Mouse (Mus musculus) heart, postnatal 0 days (tissue): ENCODE results near the gene Asb4. TPM values are rescaled to one million over a fixed set of nuclear protein-coding genes. Genes with fewer than 3 reads are reported as not detected.

Source experiments
- ATAC-seq: fragments of 200-750 bp; cut with Nextera tagmentation; 2 replicates; pipeline ENCODE4 v1.8.0; 2017; ENCODE audit warnings: low read depth, moderate number of reproducible peaks, moderate library complexity; ENCODE audit not compliant: insufficient read depth
- DNase-seq: peaks from one replicate; pipeline ENCODE4 v3.0.0-alpha.2; 2016; ENCODE audit warnings: low spot score
- H3K27ac ChIP-seq: fragments of 300-500 bp; sonication (generic); 2 replicates; pipeline ENCODE4 v1.5.1; 2014; ENCODE audit warnings: low read depth, mild to moderate bottlenecking
- H3K27me3 ChIP-seq: fragments of 300-500 bp; sonication (generic); 2 replicates; pipeline ENCODE4 v1.6.1; 2014; ENCODE audit warnings: low read length, mixed read lengths; ENCODE audit not compliant: control insufficient read depth, insufficient read depth
- H3K36me3 ChIP-seq: fragments of 300-500 bp; sonication (generic); replicated peaks from 2 replicates; pipeline ENCODE4 v1.6.1; 2014; ENCODE audit warnings: low read length, mixed read lengths; ENCODE audit not compliant: control insufficient read depth, insufficient read depth
- H3K4me1 ChIP-seq: fragments of 300-500 bp; sonication (generic); 2 replicates; pipeline ENCODE4 v1.6.1; 2014; ENCODE audit warnings: antibody characterized with exemption; ENCODE audit not compliant: control insufficient read depth, insufficient read depth
- H3K4me2 ChIP-seq: fragments of 300-500 bp; sonication (generic); 2 replicates; pipeline ENCODE4 v1.6.1; 2014; ENCODE audit warnings: low read depth, mild to moderate bottlenecking, low read length, moderate library complexity
- H3K4me3 ChIP-seq: fragments of 300-500 bp; sonication (generic); 2 replicates; pipeline ENCODE4 v1.5.1; 2014; ENCODE audit warnings: low read depth, low read length
- H3K9ac ChIP-seq: fragments of 300-500 bp; sonication (generic); replicated peaks from 2 replicates; pipeline ENCODE4 v1.6.1; 2014; ENCODE audit warnings: low read depth, low read length, mixed read lengths
- H3K9me3 ChIP-seq: fragments of 300-500 bp; sonication (generic); replicated peaks from 2 replicates; pipeline ENCODE4 v1.6.1; 2016; ENCODE audit warnings: low read length; ENCODE audit not compliant: control insufficient read depth
- CTCF ChIP-seq: IDR thresholded peaks from 2 replicates; pipeline ENCODE4 v1.5.1; 2016; ENCODE audit warnings: antibody characterized with exemption, control low read depth, low read depth
- EP300 ChIP-seq: IDR thresholded peaks from 2 replicates; pipeline ENCODE4 v1.6.1; 2016; ENCODE audit warnings: antibody characterized with exemption, low read depth
- WGBS: fragments of 180-500 bp; shearing (Covaris S2); extraction: QIAGEN DNeasy Blood & Tissue Kit; methylation state at CpG from one replicate; pipeline ENCODE4 v1.1.7; 2014; 5-methylcytosine and 5-hydroxymethylcytosine counted together
- polyA plus RNA-seq: library from polyadenylated mRNA; unstranded; fragments of >200 nt; fragmentation: Nextera tagmentation; extraction: Ambion mirVana; gene quantifications from 2 replicates; pipeline ENCODE4 v1.2.1, GENCODE M21; 2015
- total RNA-seq: library from RNA; depleted of rRNA; stranded (reverse); fragments of >200 nt; gene quantifications from 2 replicates; pipeline ENCODE4 v1.2.3, GENCODE M21; 2014; ENCODE audit warnings: low replicate concordance

Asb4 gene
- total and polyA plus RNA-seq, 2 experiments from 2014 or later, result 6.5 to 10.6 TPM

DNA sequence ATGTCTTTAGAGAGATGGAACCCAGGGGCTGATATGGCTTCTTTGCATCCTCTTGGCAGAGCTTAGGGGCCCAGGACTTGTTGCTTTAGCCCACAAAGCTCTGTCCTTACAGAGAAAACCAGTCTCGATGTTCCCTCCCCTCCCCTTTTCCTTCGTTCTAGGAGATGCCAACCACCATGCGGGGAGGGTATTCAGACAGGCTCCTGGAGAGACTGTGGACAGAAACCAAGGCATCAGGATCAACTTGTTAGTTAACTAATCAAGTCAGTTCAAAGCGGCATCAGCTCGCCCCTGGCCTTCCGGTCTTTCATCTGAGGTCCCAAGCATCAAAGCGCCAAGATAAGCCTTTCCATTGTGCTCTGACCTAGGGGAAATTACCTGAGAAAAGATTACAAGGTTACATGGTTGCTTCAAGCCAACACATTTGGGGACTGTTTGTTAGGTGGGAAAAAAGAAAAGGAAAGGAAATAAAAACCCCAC lies 2.0 kb downstream of the Asb4 start:
- H3K27ac ChIP-seq, result no peak overlapping the region
- no peak overlapping the region for H3K4me2 ChIP-seq
- ATAC-seq (no peak), DNase-seq (no peak)
- H3K9ac ChIP-seq, result no peak overlapping the region
- no peaks in the 10 kb centered on the region for H3K36me3 ChIP-seq
- no peaks in the 10 kb centered on the region for H3K27me3 ChIP-seq
- WGBS, result 55% methylated on average over 7 of the region's 7 CpGs
- no peaks in the 10 kb centered on the region for H3K9me3 ChIP-seq
- no peak overlapping the region for H3K4me3 ChIP-seq
- H3K4me1 ChIP-seq, result no peaks in the 10 kb centered on the region
- TF ChIP-seq CTCF, result no peak
- TF ChIP-seq EP300, result no peak

DNA sequence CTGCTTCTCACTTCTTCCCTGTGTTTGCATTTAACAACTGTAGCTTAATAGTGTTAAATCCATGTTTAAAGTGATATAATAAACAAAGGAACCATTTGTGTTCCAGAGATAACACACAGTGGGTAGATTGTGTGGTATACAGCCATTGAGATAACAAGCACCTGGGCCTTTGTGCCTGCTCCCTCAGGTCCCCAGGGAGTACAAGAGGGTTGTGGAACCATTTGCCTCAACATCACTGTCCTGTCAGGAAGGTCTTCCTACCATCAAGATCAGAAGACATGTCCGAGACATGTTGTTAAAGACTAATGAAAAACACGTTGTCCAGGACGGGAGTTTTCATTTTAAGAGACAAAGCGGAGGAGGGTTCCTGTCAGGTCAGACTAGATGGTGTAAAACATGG lies 3.3 kb downstream of the Asb4 start:
- no peaks in the 10 kb centered on the region for H3K9me3 ChIP-seq
- H3K4me1 ChIP-seq, result no peaks in the 10 kb centered on the region
- 79% methylated on average over 4 of the region's 4 CpGs for WGBS
- H3K36me3 ChIP-seq, result no peaks in the 10 kb centered on the region
- no peak overlapping the region for H3K4me3 ChIP-seq
- H3K27ac ChIP-seq, result no peak overlapping the region
- TF ChIP-seq EP300, result no peak
- TF ChIP-seq CTCF, result no peak
- DNase-seq (no peak), ATAC-seq (no peak)
- H3K9ac ChIP-seq, result no peak overlapping the region
- no peaks in the 10 kb centered on the region for H3K27me3 ChIP-seq
- no peak overlapping the region for H3K4me2 ChIP-seq

DNA sequence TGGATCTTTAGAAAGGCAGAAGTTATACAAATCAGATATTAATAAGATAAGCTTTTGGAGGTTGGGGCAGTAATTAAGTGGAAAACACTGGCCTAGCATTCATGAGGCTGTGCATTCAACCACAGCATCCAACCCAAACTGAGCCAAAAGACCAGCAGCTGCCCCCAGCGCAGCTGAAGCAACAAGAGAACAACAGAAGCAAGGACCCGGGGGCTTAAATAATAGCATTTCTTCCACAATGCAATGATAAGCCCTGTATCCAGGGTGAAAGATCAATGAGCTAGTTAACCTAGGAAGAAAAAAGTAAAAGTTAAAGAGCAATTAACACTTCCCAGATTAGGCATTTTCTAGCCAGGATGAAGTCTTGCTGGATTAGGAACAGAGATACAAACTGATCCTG lies 4.2 kb downstream of the Asb4 start:
- DNase-seq (no peak), ATAC-seq (no peak)
- WGBS, result 77% methylated on average over 2 of the region's 2 CpGs
- Histone ChIP-seq H3K4me2 (no peak overlapping the region), H3K9me3 (no peaks in the 10 kb centered on the region), H3K4me3 (no peak overlapping the region), H3K36me3 (no peaks in the 10 kb centered on the region), H3K27me3 (no peaks in the 10 kb centered on the region), H3K27ac (no peak overlapping the region), H3K9ac (no peak overlapping the region), H3K4me1 (no peaks in the 10 kb centered on the region)
- TF ChIP-seq EP300, result no peak
- no peak for TF ChIP-seq CTCF

DNA sequence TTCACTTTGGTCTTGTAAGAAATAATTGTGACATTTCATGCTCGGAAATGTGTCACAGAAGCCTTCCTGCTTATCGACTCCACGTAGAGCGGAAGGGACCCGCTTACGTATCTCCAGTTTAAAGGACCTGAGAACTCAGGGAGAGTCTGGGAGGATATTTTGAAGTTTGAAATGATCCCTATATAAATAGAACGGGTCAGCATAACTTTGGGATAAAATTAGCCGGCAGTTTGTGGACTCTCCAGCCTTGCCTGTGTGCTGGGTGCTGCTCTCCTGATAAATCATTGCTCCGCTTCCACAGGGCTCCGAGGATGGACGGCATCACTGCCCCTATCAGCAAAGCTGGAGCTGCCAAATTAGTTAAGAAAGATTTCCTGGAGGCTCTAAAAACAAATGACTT lies 7.1 kb downstream of the Asb4 start:
- Histone ChIP-seq H3K4me3 (peak overlapping the region; percentile 60), H3K9ac (peak overlapping the region; percentile 60), H3K4me1 (peaks cover 20% of the 10 kb centered on the region), H3K9me3 (no peaks in the 10 kb centered on the region), H3K4me2 (peak overlapping the region; percentile 81), H3K36me3 (no peaks in the 10 kb centered on the region), H3K27me3 (no peaks in the 10 kb centered on the region), H3K27ac (peak overlapping the region; percentile 74)
- WGBS, result under 1% methylated on average over 11 of the region's 11 CpGs
- DNase-seq (peak; percentile 82), ATAC-seq (peak; percentile 84)
- TF ChIP-seq CTCF (no peak), EP300 (no peak)

DNA sequence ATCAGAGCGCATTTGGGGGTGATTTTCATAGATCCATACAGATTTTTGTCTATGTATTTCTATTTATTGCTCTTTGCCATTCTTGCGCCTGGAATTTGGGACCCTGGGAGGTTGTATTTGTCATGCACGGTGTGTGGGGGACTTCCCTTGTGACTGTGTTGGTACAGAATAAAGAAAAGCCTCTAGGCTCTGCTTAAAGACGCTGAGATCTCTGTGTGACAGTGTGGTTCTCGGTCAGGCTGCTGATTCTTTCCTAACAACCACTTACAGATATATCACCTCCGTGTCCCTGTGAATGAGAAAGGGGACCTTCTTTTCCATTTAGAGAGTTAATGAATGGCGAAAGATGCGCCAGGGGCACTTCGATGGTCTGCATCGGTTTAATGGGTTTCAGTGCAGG lies 7.8 kb downstream of the Asb4 start:
- H3K9ac ChIP-seq, result peak overlapping the region; percentile 60
- 11% methylated on average over 10 of the region's 10 CpGs for WGBS

DNA sequence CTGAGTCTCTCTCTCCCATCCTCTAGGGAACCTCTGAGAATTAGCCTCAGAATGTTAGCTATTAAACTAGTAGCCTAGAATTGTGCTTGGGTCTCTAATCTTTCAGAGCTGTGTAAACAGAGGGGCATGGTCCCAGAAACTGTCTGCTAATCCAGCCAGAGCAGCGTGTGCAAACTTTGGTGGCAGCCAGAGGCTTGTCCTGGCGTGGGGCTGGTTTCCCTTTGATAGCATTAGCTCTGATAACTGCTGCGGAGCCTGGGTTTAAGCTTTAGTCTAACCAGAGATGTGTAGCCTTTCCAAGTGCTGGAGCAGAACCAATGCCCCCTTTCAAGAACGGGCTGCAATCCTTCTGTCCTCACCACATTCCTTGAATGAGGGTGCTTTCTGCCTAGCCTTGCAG lies 11.8 kb downstream of the Asb4 start:
- Histone ChIP-seq H3K27ac (0 out of 2 replicates have a peak overlapping the region, but pooled peaks have one; percentile 44), H3K4me1 (peaks cover 20% of the 10 kb centered on the region), H3K27me3 (no peaks in the 10 kb centered on the region), H3K9ac (no peak overlapping the region), H3K36me3 (no peaks in the 10 kb centered on the region), H3K9me3 (no peaks in the 10 kb centered on the region), H3K4me3 (no peak overlapping the region), H3K4me2 (peak overlapping the region; percentile 26)
- no peak for TF ChIP-seq CTCF
- no peak for TF ChIP-seq EP300
- no peak for DNase-seq
- WGBS, result 14% methylated on average over 4 of the region's 4 CpGs
- ATAC-seq, result no peak

More for the DNA sequence above, 7.8 kb downstream of the Asb4 start:
- Histone ChIP-seq H3K27ac (peak overlapping the region; percentile 61), H3K27me3 (no peaks in the 10 kb centered on the region), H3K4me3 (peak overlapping the region; percentile 60), H3K4me2 (peak overlapping the region; percentile 81), H3K9me3 (no peaks in the 10 kb centered on the region), H3K4me1 (peaks cover 20% of the 10 kb centered on the region), H3K36me3 (no peaks in the 10 kb centered on the region)
- ATAC-seq (no peak), DNase-seq (no peak)
- no peak for TF ChIP-seq CTCF
- TF ChIP-seq EP300, result no peak
